Mouse (Mus musculus) hindbrain, postnatal 0 days (tissue): ENCODE measurements at regions not wholly inside any gene's neighbourhood (a gene's known extent, or its start where the extent isn't known, plus 50 kb on each side); places are given as distances from the start of the nearest gene placed in this dataset.

Source experiments
- ATAC-seq: fragments of 200-750 bp; cut with Nextera tagmentation; 2 replicates; pipeline ENCODE4 v1.8.0; 2017; ENCODE audit warnings: mild to moderate bottlenecking, moderate TSS enrichment, moderate library complexity
- DNase-seq: peaks from one replicate; pipeline ENCODE4 v3.0.0-alpha.2; 2015; ENCODE audit warnings: low spot score
- H3K27ac ChIP-seq: fragments of 300-500 bp; sonication (generic); 2 replicates; pipeline ENCODE4 v1.5.1; 2014; ENCODE audit warnings: mild to moderate bottlenecking
- H3K27me3 ChIP-seq: fragments of 300-500 bp; sonication (generic); 2 replicates; pipeline ENCODE4 v1.6.1; 2014; ENCODE audit warnings: low read length, mixed read lengths; ENCODE audit not compliant: insufficient read depth
- H3K36me3 ChIP-seq: fragments of 300-500 bp; sonication (generic); 2 replicates; pipeline ENCODE4 v1.6.1; 2014; ENCODE audit warnings: low read length, mixed read lengths; ENCODE audit not compliant: insufficient read depth
- H3K4me1 ChIP-seq: fragments of 300-500 bp; sonication (generic); 2 replicates; pipeline ENCODE4 v1.6.1; 2014; ENCODE audit warnings: antibody characterized with exemption, low read length, mixed read lengths; ENCODE audit not compliant: insufficient read depth
- H3K4me2 ChIP-seq: fragments of 300-500 bp; sonication (generic); 2 replicates; pipeline ENCODE4 v1.6.1; 2014; ENCODE audit warnings: low read depth, mild to moderate bottlenecking, low read length, moderate library complexity, mixed read lengths
- H3K4me3 ChIP-seq: fragments of 300-500 bp; sonication (generic); 2 replicates; pipeline ENCODE4 v1.5.1; 2014; ENCODE audit warnings: low read length
- H3K9ac ChIP-seq: fragments of 300-500 bp; sonication (generic); replicated peaks from 2 replicates; pipeline ENCODE4 v1.6.1; 2014; ENCODE audit warnings: mild to moderate bottlenecking, low read length, moderate library complexity, mixed read lengths
- H3K9me3 ChIP-seq: fragments of 300-500 bp; sonication (generic); 2 replicates; pipeline ENCODE4 v1.6.1; 2016; ENCODE audit warnings: low read length, mixed read lengths
- CTCF ChIP-seq: IDR thresholded peaks from 2 replicates; pipeline ENCODE4 v1.5.1; 2016; ENCODE audit warnings: antibody characterized with exemption, control low read depth, low read depth
- WGBS: fragments of 180-500 bp; shearing (Covaris S2); extraction: QIAGEN DNeasy Blood & Tissue Kit; methylation state at CpG from one replicate; pipeline ENCODE4 v1.1.7; 2014; 5-methylcytosine and 5-hydroxymethylcytosine counted together

DNA sequence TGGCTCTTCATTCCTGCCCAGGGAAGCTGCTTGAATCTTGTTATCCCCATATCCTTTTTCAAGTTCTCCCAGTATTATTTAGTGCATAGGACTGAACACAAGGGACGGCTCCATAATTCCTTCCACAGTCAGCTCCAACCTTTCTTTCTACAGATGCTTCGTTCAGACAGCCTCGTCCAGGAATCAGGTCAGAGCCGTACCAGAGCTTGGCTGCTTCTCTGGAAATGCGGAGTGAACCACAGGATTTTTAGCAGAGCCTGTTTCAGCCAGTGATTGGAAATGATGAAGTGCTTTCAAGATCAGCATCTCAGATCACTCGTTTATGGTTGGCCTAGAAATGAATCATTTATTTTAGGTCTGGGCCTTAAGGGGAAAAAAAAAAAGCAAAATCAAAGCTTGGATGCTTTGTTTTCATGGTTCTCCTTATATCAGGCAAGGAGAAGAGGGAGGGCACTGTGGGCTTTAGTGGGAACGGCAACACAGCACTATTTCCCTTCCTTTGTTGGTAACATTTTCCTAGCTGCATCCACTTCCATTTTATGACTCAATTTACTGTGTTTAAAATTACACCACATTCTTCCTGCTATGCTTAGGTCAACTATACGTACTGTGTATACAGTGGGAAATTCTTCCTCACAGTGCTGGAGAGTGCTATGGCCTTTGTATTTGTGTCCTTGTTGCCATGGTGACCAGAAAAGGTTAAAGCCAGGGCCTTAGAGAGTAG is 161.9 kb upstream of the Ccdc122 start:
- peaks cover 9% of the 10 kb centered on the region for H3K4me1 ChIP-seq
- H3K36me3 ChIP-seq, result no peaks in the 10 kb centered on the region
- 26% methylated on average over 8 of the region's 8 CpGs for WGBS
- H3K9me3 ChIP-seq, result no peaks in the 10 kb centered on the region
- no peak overlapping the region for H3K4me3 ChIP-seq
- H3K27me3 ChIP-seq, result no peaks in the 10 kb centered on the region
- H3K4me2 ChIP-seq, result no peak overlapping the region
- DNase-seq, result peak; percentile 48
- peak overlapping the region; percentile 4; the same call in 1 of the 2 replicates for H3K9ac ChIP-seq
- 0 out of 2 replicates have a peak, but pooled peaks have one; percentile 47 for ATAC-seq
- H3K27ac ChIP-seq, result peak overlapping the region; percentile 22; the same call in 1 of the 2 replicates
- no peak for TF ChIP-seq CTCF

DNA sequence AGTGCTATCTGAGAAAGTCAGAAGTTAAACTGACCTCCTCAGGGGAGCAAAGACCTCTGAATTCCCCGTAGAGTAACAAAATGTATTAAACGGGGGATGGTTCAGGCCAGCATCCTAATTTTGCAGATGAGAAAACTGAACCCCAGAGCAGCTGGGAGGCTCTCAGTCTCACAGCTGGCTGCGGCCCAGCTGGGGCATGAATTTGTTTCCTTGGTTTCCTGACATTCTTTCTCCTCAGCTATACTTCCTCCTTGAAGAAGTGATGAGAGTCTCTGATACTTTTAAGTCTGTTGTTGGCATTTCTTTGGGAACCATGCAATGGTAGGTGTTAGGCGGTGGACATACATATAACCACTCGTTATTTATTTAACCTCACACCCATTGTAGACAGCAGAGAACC is 162.9 kb upstream of the Ccdc122 start:
- WGBS, result 77% methylated on average over 5 of the region's 5 CpGs
- no peak for ATAC-seq
- Histone ChIP-seq H3K27ac (no peak overlapping the region), H3K4me2 (no peak overlapping the region), H3K9ac (no peak overlapping the region), H3K9me3 (no peaks in the 10 kb centered on the region), H3K36me3 (no peaks in the 10 kb centered on the region), H3K4me3 (no peak overlapping the region), H3K4me1 (peaks cover 9% of the 10 kb centered on the region), H3K27me3 (no peaks in the 10 kb centered on the region)
- no peak for DNase-seq
- no peak for TF ChIP-seq CTCF

DNA sequence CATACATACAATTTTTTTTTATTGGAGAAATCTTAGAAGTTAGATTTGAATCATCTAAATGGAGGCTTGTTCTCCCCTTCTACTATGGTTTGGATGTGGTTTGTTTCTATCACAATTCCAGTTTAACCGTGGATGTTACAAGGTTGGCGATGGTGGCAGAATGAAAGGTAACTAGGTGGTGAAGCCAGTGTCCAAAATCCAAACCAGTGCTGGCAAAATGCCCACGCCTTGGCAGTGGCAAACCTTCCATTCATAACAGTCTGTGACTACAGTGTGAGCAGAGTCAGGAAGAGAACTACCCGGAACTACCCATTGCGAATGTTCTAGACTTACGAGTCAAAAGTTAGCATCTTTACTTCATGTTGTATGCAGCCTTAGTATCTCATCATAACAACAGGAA is 163.6 kb upstream of the Ccdc122 start:
- H3K36me3 ChIP-seq, result no peaks in the 10 kb centered on the region

DNA sequence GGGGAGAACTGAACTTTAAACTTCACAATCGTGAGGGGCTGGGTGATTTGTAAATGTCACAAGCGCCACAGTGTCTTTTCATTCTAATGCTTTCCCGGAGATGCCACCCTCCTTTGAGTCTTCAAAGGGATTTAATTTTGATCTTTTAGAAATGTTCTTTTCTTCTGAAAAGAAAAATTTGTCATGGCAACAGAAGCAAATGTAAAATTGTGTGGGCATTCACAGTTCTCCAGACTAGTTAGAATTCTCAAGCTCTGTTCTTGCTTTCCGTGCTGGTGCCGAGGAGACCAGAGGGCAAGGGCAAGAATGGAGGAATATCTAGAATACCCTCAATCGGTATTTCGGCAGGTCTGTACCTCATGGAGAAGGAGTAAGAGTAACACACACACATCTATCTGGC is 164.1 kb upstream of the Ccdc122 start:
- TF ChIP-seq CTCF, result no peak
- Histone ChIP-seq H3K9ac (no peak overlapping the region), H3K27me3 (no peaks in the 10 kb centered on the region), H3K36me3 (no peaks in the 10 kb centered on the region), H3K4me1 (peaks cover 9% of the 10 kb centered on the region), H3K4me3 (no peak overlapping the region), H3K27ac (no peak overlapping the region), H3K9me3 (no peaks in the 10 kb centered on the region), H3K4me2 (no peak overlapping the region)
- 76% methylated on average over 7 of the region's 7 CpGs for WGBS
- ATAC-seq, result no peak
- no peak for DNase-seq

More for the DNA sequence above, 163.6 kb upstream of the Ccdc122 start:
- H3K4me3 ChIP-seq, result no peak overlapping the region
- no peaks in the 10 kb centered on the region for H3K27me3 ChIP-seq
- ATAC-seq (no peak), DNase-seq (no peak)
- peaks cover 9% of the 10 kb centered on the region for H3K4me1 ChIP-seq
- WGBS, result 90% methylated on average over 6 of the region's 6 CpGs
- no peaks in the 10 kb centered on the region for H3K9me3 ChIP-seq
- TF ChIP-seq CTCF, result no peak
- no peak overlapping the region for H3K27ac ChIP-seq
- no peak overlapping the region for H3K4me2 ChIP-seq
- H3K9ac ChIP-seq, result no peak overlapping the region

DNA sequence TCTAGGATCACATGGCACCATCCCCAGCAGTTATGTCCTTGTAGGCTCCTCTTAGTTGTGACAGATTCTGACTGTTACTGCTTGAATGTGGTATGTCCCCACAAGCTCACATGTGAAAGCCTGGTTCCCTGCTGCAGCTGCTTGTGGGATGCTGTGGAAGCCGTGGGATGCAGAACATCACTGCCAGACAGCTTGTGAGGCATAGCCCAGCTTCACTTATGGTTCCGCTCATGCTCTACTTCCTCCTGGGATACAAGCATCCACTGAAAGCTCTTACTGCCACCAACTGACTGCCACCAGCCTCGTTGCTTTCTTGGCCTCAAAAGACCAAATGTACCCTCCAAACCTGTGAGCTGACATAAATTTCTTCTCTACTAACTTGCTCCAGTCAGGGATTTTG is 167.7 kb upstream of the Ccdc122 start:
- no peak for DNase-seq
- no peak for ATAC-seq
- Histone ChIP-seq H3K27ac (no peak overlapping the region), H3K4me2 (no peak overlapping the region), H3K27me3 (no peaks in the 10 kb centered on the region), H3K4me1 (no peaks in the 10 kb centered on the region), H3K4me3 (no peak overlapping the region), H3K9ac (no peak overlapping the region), H3K36me3 (no peaks in the 10 kb centered on the region), H3K9me3 (no peaks in the 10 kb centered on the region)
- WGBS, result 91% methylated on average over 3 of the region's 3 CpGs
- no peak for TF ChIP-seq CTCF

DNA sequence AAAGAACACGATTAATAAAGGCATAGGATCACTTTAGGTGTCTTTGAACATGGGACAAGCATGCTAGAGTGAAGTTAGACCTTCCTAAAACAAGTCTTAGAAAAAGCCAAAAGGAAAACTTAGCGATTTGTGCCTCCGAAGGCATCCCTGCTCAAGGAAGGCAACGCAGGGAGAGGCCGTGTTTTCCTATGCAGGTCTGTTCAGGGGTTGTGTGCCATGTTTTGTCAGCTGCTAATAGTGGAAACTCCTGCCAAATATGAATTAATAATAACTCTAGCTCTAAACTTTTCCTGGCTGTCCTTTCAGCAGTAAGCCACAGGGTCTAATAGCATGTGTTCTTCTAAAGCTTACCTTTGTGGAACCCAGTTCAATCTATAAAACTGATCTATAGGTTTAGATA is 168.4 kb upstream of the Ccdc122 start:
- H3K4me3 ChIP-seq, result no peak overlapping the region
- no peaks in the 10 kb centered on the region for H3K27me3 ChIP-seq
- DNase-seq, result no peak
- H3K9me3 ChIP-seq, result no peaks in the 10 kb centered on the region
- no peaks in the 10 kb centered on the region for H3K36me3 ChIP-seq
- no peak for TF ChIP-seq CTCF
- H3K9ac ChIP-seq, result no peak overlapping the region
- WGBS, result 82% methylated on average over 5 of the region's 5 CpGs
- H3K27ac ChIP-seq, result no peak overlapping the region
- ATAC-seq, result no peak
- H3K4me2 ChIP-seq, result no peak overlapping the region
- H3K4me1 ChIP-seq, result no peaks in the 10 kb centered on the region

DNA sequence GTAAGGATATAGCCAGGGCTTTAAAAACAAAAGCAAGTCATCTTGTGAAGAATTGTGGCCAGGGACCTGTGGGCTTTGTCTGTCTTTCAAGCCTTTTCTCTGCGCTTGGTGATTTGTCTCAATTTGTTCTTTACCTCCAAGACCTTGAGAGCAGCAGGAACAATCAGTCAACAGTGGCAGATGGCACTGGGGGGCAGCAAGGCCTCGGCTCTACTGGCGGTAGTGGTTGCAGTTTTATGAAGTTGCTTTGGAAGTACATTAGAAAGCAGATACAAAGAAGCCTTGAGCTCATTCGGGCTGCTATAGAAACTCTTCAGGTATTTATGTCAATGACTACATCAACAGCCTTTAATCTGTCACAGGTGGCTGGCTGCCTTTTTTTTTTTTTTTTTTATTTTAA is 171.9 kb upstream of the Ccdc122 start:
- no peak overlapping the region for H3K27ac ChIP-seq
- H3K9me3 ChIP-seq, result no peaks in the 10 kb centered on the region
- H3K27me3 ChIP-seq, result no peaks in the 10 kb centered on the region
- H3K36me3 ChIP-seq, result no peaks in the 10 kb centered on the region
- DNase-seq (no peak), ATAC-seq (no peak)
- WGBS, result 49% methylated on average over 4 of the region's 4 CpGs
- no peak overlapping the region for H3K4me2 ChIP-seq
- TF ChIP-seq CTCF, result no peak
- H3K9ac ChIP-seq, result no peak overlapping the region
- H3K4me1 ChIP-seq, result no peaks in the 10 kb centered on the region
- no peak overlapping the region for H3K4me3 ChIP-seq
